Comparison of ENCODE assay signal across 8 mouse cellular contexts in genomic region chr4:9028946-9029345, GRCm38 (mm10).
DNase-seq lines count a peak whose midpoint lies in the region; ATAC-seq and TF ChIP-seq lines count a peak whose summit lies in the region.
"Had no signal": no experiment of that assay in that cellular context is flagged by ENCODE, and none has a peak within 500 bp of the region (broad histone marks: within the 10 kb centered on the region; RNA-seq: fewer than 3 reads in every experiment).

No protein-coding gene starts in this region.

- H3K9me3 ChIP-seq in lung, embryonic 15.5 days = no peaks in the 10 kb centered on the region
- H3K9me3 ChIP-seq in forebrain, embryonic 15.5 days = no peaks in the 10 kb centered on the region
- H3K9me3 ChIP-seq in limb, embryonic 14.5 days (ENCODE audit: control insufficient read depth, low read length) = no peaks in the 10 kb centered on the region
- H3K9me3 ChIP-seq in stomach, embryonic 14.5 days (ENCODE audit: control insufficient read depth, low read depth, low read length) = no peaks in the 10 kb centered on the region

- H3K4me1 ChIP-seq in lung, embryonic 15.5 days = peaks cover 28% of the 10 kb centered on the region
- peaks cover 31% of the 10 kb centered on the region for H3K4me1 ChIP-seq in forebrain, embryonic 15.5 days
- peaks cover 11% of the 10 kb centered on the region for H3K4me1 ChIP-seq in limb, embryonic 14.5 days (ENCODE audit: control insufficient read depth, insufficient read depth, low read length)
- 0 out of 2 replicates have a peak, but pooled peaks cover 4% of the 10 kb centered on the region for H3K4me1 ChIP-seq in stomach, embryonic 14.5 days (ENCODE audit: control insufficient read depth, insufficient read depth, low read length)

- no peak for ATAC-seq in lung, embryonic 15.5 days (ENCODE audit: borderline replicate concordance, extremely low read depth, low FRiP score, low TSS enrichment)
- no peak for ATAC-seq in forebrain, embryonic 15.5 days (replicated peaks)
- no peak for ATAC-seq in limb, embryonic 14.5 days (ENCODE audit: low FRiP score, low read depth)
- no peak for ATAC-seq in stomach, embryonic 14.5 days (ENCODE audit: insufficient number of reproducible peaks, insufficient read depth, low FRiP score, low read depth)

- WGBS in lung, embryonic 15.5 days = 17% methylated on average over 6 of the region's 6 CpGs
- WGBS in forebrain, embryonic 15.5 days = 21% methylated on average over 6 of the region's 6 CpGs
- 22% methylated on average over 6 of the region's 6 CpGs for WGBS in limb, embryonic 14.5 days
- WGBS in stomach, embryonic 14.5 days = 13% methylated on average over 6 of the region's 6 CpGs

- no peaks in the 10 kb centered on the region for H3K36me3 ChIP-seq in lung, embryonic 15.5 days
- no peaks in the 10 kb centered on the region for H3K36me3 ChIP-seq in forebrain, embryonic 15.5 days
- no peaks in the 10 kb centered on the region for H3K36me3 ChIP-seq in limb, embryonic 14.5 days (ENCODE audit: control insufficient read depth, insufficient read depth, low read length)
- no peaks in the 10 kb centered on the region for H3K36me3 ChIP-seq in stomach, embryonic 14.5 days (ENCODE audit: control insufficient read depth, insufficient read depth, low read length)

- DNase-seq in lung, postnatal 36 days = no peak
- DNase-seq in limb, embryonic 14.5 days (ENCODE audit: low spot score) = no peak
- no peak for DNase-seq in urinary bladder, postnatal 10 days (ENCODE audit: low spot score)
- no peak for DNase-seq in ovary, postnatal 14 days (ENCODE audit: low spot score)
- DNase-seq: kidney, adult 18-20 months had no signal

- H3K9ac ChIP-seq in lung, embryonic 15.5 days = no peak overlapping the region
- H3K9ac ChIP-seq in forebrain, embryonic 15.5 days (replicated peaks) = peak overlapping the region; percentile 51; the same call in 1 of the 2 replicates
- no peak overlapping the region for H3K9ac ChIP-seq in limb, embryonic 14.5 days (ENCODE audit: low read depth, low read length, severe bottlenecking)
- H3K9ac ChIP-seq in stomach, embryonic 14.5 days (replicated peaks; ENCODE audit: low read depth, low read length) = no peak overlapping the region

- TF ChIP-seq POLR2A in limb, embryonic 14.5 days (IDR thresholded peaks at IDR 0.05; ENCODE audit: borderline replicate concordance, extremely low read depth, insufficient read depth, insufficient read length) = no peak

- H3K27ac ChIP-seq in lung, embryonic 15.5 days = no peak overlapping the region
- H3K27ac ChIP-seq in forebrain, embryonic 15.5 days (replicated peaks) = no peak overlapping the region
- H3K27ac ChIP-seq in limb, embryonic 14.5 days (replicated peaks; ENCODE audit: low read depth, low read length) = no peak overlapping the region
- no peak overlapping the region for H3K27ac ChIP-seq in stomach, embryonic 14.5 days (ENCODE audit: low read length)

- H3K27me3 ChIP-seq in lung, embryonic 15.5 days = peaks cover 4% of the 10 kb centered on the region; the same call in 1 of the 2 replicates
- no peaks in the 10 kb centered on the region for H3K27me3 ChIP-seq in forebrain, embryonic 15.5 days
- peaks cover 10% of the 10 kb centered on the region for H3K27me3 ChIP-seq in limb, embryonic 14.5 days (ENCODE audit: control insufficient read depth, insufficient read depth, low read length)
- H3K27me3 ChIP-seq in stomach, embryonic 14.5 days (ENCODE audit: control insufficient read depth, insufficient read depth, low read length) = no peaks in the 10 kb centered on the region

- H3K4me3 ChIP-seq in lung, embryonic 15.5 days = peak overlapping the region; percentile 39
- peak overlapping the region; percentile 39 for H3K4me3 ChIP-seq in forebrain, embryonic 15.5 days
- H3K4me3 ChIP-seq in limb, embryonic 14.5 days (replicated peaks; ENCODE audit: low read length) = peak overlapping the region; percentile 43
- H3K4me3 ChIP-seq in stomach, embryonic 14.5 days (ENCODE audit: low read depth, low read length) = peak overlapping the region; percentile 35; the same call in 1 of the 2 replicates

- H3K4me2 ChIP-seq in lung, embryonic 15.5 days = peak overlapping the region; percentile 74
- H3K4me2 ChIP-seq in forebrain, embryonic 15.5 days (replicated peaks) = peak overlapping the region; percentile 78
- H3K4me2 ChIP-seq in limb, embryonic 14.5 days (replicated peaks; ENCODE audit: low read depth, low read length, severe bottlenecking) = peak overlapping the region; percentile 84
- peak overlapping the region; percentile 98 for H3K4me2 ChIP-seq in stomach, embryonic 14.5 days (replicated peaks; ENCODE audit: low read depth, low read length)
